Mouse (Mus musculus) T-helper 17 cell (primary cell): ENCODE results near the gene Pirb.
"Not testable (repeated sequence)": the region's sequence is repeated elsewhere in the genome, so short reads cannot be mapped to it uniquely, and the experiment has no call there.

Experiments
- in situ Hi-C, 2 experiments: fragments of 300-600 bp; cut with MboI, MseI; formaldehyde crosslinking; loops; 1 replicate in 1 of 2; 2 replicates in 1 of 2; pipeline ENCODE4 v1.15.1; 2025; ENCODE audit warnings: high pct_unique_total_duplicates in 2 of 2

Pirb gene

GRCm38 (mm10) chr7:3720268-3720667, at the start of gene Pirb:
Pirb (minus strand) TSS chr7:3720391.
- in situ Hi-C loops: not testable (repeated sequence)

GRCm38 (mm10) chr7:3732675-3733074, 12.5 kb upstream of the Pirb start:
- in situ Hi-C loops: not testable (repeated sequence)

DNA sequence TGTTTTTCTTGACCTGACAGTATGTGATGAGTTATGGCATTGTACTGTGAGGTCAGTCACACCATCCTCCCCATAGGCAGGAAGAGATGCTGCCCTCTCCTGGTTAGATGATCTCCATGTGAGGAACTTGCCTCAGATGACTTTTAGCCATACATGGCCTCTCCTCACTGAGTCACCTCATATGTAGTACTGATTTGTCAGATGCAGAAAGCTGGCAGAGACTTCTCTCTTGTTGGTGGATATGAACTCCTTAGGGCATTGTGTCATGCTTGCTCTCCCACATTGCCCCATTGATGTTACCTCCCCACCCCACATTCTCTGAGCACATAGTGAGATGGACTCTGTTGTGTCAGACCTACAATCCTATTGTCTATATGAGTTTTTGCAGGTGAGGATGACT, 5.3 kb upstream of the Pirb start:
- in situ Hi-C loops: loop anchor here (5.0 kb wide), 1 partner anchor 107 kb away; no protein-coding TSS in a partner anchor

- in situ Hi-C loops: no loop called here
These were observed 4.9 kb downstream of the Pirb start for GRCm38 (mm10) chr7:3715249-3715648.

GRCm38 (mm10) chr7:3712264-3712942, 7.8 kb downstream of the Pirb start:
- in situ Hi-C loops: no loop called here

DNA sequence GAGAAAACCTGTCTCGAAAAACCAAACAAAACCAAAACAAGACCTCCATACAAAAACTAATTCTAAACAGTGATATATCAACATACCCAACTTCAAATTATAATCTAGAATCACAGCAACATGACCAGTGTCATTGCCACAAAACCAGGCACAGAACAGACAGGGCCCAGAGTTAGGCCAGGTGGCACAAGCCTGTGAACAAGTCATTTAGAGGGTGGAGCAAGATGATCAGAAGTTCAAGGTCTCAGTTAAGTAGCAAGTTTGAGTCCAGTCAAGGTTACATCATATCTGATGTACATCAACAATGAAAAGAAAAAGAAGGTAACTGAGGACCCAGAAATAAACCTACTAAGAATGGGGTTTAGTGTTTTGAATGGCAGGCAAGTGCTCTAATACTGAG, 11.2 kb downstream of the Pirb start:
- in situ Hi-C loops: loop anchor here (10.0 kb wide), 2 partner anchors 436 to 1306 kb away; partner anchors contain the start of genes Fiz1 (in 1 of the 2), Gm44973 (in 1 of the 2) and Zfp524 (in 1 of the 2)

GRCm38 (mm10) chr7:3708447-3708980, 11.7 kb downstream of the Pirb start:
- in situ Hi-C loops: loop anchor here (10.0 kb wide), 2 partner anchors 436 to 1306 kb away; partner anchors contain the start of genes Fiz1 (in 1 of the 2), Gm44973 (in 1 of the 2) and Zfp524 (in 1 of the 2)

DNA sequence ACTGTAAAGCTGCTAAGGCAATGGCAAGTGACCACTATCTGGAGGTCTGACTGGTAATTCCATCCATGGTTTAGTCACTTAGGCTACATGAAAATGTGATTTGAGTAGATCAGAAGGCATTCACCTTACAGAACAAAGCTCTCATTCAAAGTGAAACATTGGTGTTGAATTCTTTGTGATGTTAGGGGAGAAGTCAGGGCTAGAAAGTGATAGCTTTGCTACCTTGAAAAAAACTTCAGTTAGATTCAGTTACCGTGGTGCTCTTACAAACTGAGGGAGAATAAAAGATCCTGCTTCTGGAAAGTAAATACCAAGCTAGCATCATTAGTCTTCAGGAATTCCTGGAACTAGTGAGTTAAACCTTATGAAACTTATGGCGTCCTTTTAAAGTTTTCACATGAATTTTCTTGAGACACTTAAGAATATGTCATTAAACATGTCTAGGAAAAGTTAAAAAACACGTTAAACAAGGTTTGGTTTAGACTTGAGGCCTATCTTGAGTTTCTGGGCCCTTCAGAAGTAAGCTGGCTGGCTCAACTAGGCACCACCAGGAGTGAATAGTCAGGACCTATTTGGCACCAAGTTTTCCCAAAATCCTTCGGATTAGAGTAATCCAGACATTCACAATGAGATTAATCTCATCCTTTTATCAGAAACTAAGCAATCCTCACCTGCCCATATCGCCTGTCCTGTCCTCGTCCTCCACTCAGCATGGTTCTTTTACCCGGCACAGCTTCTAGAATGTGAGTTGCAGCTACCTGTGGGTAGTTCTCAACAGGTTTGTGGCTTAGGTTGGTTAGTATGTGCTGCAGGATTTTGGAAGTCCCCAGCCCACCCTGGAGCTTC, 12.4 kb downstream of the Pirb start:
- in situ Hi-C loops: loop anchor here (10.0 kb wide), 2 partner anchors 437 to 1307 kb away; partner anchors contain the start of genes Fiz1 (in 1 of the 2), Gm44973 (in 1 of the 2) and Zfp524 (in 1 of the 2)

DNA sequence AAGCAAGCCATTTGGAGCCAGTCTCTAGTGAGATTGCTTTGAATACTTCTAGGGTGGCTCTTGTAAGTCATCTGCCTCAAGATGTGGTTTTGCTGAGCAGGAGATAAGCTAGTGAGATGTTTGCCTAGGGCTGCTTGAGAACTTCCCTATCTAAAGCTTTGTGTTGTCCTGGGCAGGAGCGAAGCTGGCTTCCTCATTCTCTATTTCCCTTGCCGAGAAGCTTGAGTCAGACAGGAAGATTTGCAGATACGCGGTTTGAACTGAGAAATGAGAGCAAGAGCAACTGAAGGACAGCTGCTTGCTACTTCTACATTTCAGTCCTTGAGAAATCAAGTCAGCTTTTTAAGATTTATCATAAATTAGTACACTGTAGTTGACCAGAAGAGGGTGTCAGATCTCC, 13.2 kb downstream of the Pirb start:
- in situ Hi-C loops: loop anchor here (10.0 kb wide), 2 partner anchors 438 to 1308 kb away; partner anchors contain the start of genes Fiz1 (in 1 of the 2), Gm44973 (in 1 of the 2) and Zfp524 (in 1 of the 2)

GRCm38 (mm10) chr7:3706343-3706934, 13.8 kb downstream of the Pirb start:
- in situ Hi-C loops: loop anchor here (10.0 kb wide), 2 partner anchors 438 to 1308 kb away; partner anchors contain the start of genes Fiz1 (in 1 of the 2), Gm44973 (in 1 of the 2) and Zfp524 (in 1 of the 2)

DNA sequence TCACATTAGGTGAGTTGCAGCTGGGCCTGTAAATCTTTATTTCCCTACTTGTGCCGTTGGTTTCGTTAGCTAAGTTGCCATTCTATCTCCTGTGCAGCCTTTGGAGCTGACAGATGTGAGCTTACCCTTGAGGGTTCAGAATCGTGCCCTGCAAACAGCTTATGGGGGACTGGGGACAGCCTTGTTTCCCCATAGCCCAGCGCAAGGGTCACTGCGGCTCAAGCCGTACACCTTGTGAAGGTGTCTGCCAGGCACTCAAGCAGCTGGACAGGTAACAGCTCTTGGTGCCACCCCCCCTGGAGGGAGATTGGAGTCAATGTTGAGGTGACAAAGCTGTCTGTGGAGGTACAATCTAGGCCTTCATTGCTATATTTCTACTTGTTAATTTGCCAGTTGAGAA, 14.3 kb downstream of the Pirb start:
- in situ Hi-C loops: loop anchor here (10.0 kb wide), 2 partner anchors 439 to 1309 kb away; partner anchors contain the start of genes Fiz1 (in 1 of the 2), Gm44973 (in 1 of the 2) and Zfp524 (in 1 of the 2)

- in situ Hi-C loops: loop anchor here (10.0 kb wide), 2 partner anchors 439 to 1309 kb away; partner anchors contain the start of genes Fiz1 (in 1 of the 2), Gm44973 (in 1 of the 2) and Zfp524 (in 1 of the 2)
These were observed 14.7 kb downstream of the Pirb start for GRCm38 (mm10) chr7:3705461-3705860.

GRCm38 (mm10) chr7:3704475-3704874, 15.7 kb downstream of the Pirb start:
- in situ Hi-C loops: loop anchor here (10.0 kb wide), 2 partner anchors 440 to 1310 kb away; partner anchors contain the start of genes Fiz1 (in 1 of the 2), Gm44973 (in 1 of the 2) and Zfp524 (in 1 of the 2)

- in situ Hi-C loops: loop anchor here (10.0 kb wide), 2 partner anchors 441 to 1311 kb away; partner anchors contain the start of genes Fiz1 (in 1 of the 2), Gm44973 (in 1 of the 2) and Zfp524 (in 1 of the 2)
These were observed 16.2 kb downstream of the Pirb start, which contains the start of gene Rps9 for GRCm38 (mm10) chr7:3703879-3704441. Rps9 (plus strand) TSS chr7:3703993.

- in situ Hi-C loops: loop anchor here (10.0 kb wide), 2 partner anchors 441 to 1311 kb away; partner anchors contain the start of genes Fiz1 (in 1 of the 2), Gm44973 (in 1 of the 2) and Zfp524 (in 1 of the 2)
These were observed 16.9 kb downstream of the Pirb start for GRCm38 (mm10) chr7:3703148-3703878.

DNA sequence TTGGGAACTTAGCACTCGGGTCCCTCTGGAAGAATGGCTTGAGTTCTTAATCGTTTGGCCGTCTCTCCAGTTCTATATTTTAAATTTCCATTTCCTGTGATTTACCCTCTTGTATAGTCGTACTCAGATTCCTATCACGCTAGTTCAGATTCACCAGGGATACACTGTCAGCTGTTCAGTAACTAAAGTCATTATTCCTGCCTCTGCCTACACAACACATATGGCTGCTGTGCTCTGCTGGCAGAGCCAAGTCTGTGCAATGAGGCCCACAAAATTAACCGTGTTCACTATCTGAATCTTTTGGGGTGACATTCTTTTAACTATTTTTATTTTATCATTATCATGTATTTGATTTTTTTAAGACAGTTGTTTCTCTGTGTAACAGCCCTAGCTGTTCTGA, 21.7 kb downstream of the Pirb start:
- in situ Hi-C loops: loop anchor here (10.0 kb wide), 2 partner anchors 446 to 1106 kb away; no protein-coding TSS in a partner anchor

DNA sequence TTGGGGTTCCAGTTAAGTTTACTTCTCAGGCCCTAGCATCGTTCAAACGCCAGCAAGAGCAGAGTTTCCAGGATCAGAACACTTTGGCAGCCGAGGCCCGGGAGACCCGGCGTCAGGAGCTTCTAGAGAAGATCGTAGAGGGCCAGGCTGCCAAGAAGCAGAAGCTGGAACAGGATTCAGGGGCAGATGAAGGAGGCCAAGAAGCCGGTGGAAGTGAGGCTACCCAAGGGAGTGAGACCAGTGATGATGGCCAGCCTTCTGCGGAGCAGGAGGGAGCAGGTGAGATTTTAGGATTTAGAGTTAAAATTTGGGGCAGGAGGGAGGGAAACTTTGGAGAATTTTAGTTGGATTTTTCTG, 25.3 kb downstream of the Pirb start:
- in situ Hi-C loops: loop anchor here (5.0 to 10.0 kb wide), 3 partner anchors 450 to 1387 kb away; partner anchors contain the start of gene Epn1 (in 1 of the 2)

GRCm38 (mm10) chr7:3694076-3694948, 25.9 kb downstream of the Pirb start:
- in situ Hi-C loops: loop anchor here (5.0 to 10.0 kb wide), 3 partner anchors 450 to 1388 kb away; partner anchors contain the start of gene Epn1 (in 1 of the 2)
